Mouse (Mus musculus) heart, embryonic 12.5 days (tissue): ENCODE data around the gene Nkain2. TPM values are rescaled to one million over a fixed set of nuclear protein-coding genes. Genes with fewer than 3 reads are reported as not detected.

ENCODE experiments used
- ATAC-seq: fragments of 200-750 bp; cut with Nextera tagmentation; 2 replicates; pipeline ENCODE4 v1.8.0; 2017; ENCODE audit warnings: moderate TSS enrichment, moderate library complexity; ENCODE audit not compliant: insufficient number of reproducible peaks, low FRiP score
- H3K27ac ChIP-seq: fragments of 300-500 bp; sonication (generic); 2 replicates; pipeline ENCODE4 v1.5.1; 2016; ENCODE audit warnings: mild to moderate bottlenecking, moderate library complexity; ENCODE audit not compliant: poor library complexity, severe bottlenecking
- H3K27me3 ChIP-seq: fragments of 300-500 bp; sonication (generic); replicated peaks from 2 replicates; pipeline ENCODE4 v1.6.1; 2016; ENCODE audit warnings: mild to moderate bottlenecking, moderate library complexity
- H3K36me3 ChIP-seq: fragments of 300-500 bp; sonication (generic); 2 replicates; pipeline ENCODE4 v1.6.1; 2016; ENCODE audit warnings: mild to moderate bottlenecking, moderate library complexity
- H3K4me1 ChIP-seq: fragments of 300-500 bp; sonication (generic); replicated peaks from 2 replicates; pipeline ENCODE4 v1.6.1; 2016; ENCODE audit warnings: mild to moderate bottlenecking
- H3K4me2 ChIP-seq: fragments of 300-500 bp; sonication (generic); 2 replicates; pipeline ENCODE4 v1.6.1; 2016; ENCODE audit warnings: mild to moderate bottlenecking, moderate library complexity
- H3K4me3 ChIP-seq: fragments of 300-500 bp; sonication (generic); 2 replicates; pipeline ENCODE4 v1.5.1; 2016; ENCODE audit warnings: mild to moderate bottlenecking
- H3K9ac ChIP-seq: fragments of 300-500 bp; sonication (generic); 2 replicates; pipeline ENCODE4 v1.6.1; 2016; ENCODE audit warnings: mild to moderate bottlenecking, moderate library complexity
- H3K9me3 ChIP-seq: fragments of 300-500 bp; sonication (generic); replicated peaks from 2 replicates; pipeline ENCODE4 v1.6.1; 2016; ENCODE audit warnings: mild to moderate bottlenecking, moderate library complexity
- WGBS: fragments of 180-500 bp; shearing (Covaris S2); methylation state at CpG from one replicate; pipeline ENCODE4 v1.1.7; 2016; 5-methylcytosine and 5-hydroxymethylcytosine counted together
- polyA plus RNA-seq: library from polyadenylated mRNA; unstranded; fragments of >200 nt; fragmentation: Nextera tagmentation; extraction: Ambion mirVana; gene quantifications from 2 replicates; pipeline ENCODE4 v1.2.1, GENCODE M21; 2016

The Nkain2 gene
- 0.74 and 1.00 TPM in 2 replicates for polyA plus RNA-seq

GRCm38 (mm10) chr10:32889652-32890506 lies at the start of gene Nkain2:
TSS of gene Nkain2 (minus strand) at chr10:32890462.
- under 1% methylated on average over 80 of the region's 81 CpGs for WGBS

GRCm38 (mm10) chr10:32939853-32940252 lies 49.6 kb upstream of the Nkain2 start:
- Histone ChIP-seq H3K27ac (no peak overlapping the region), H3K36me3 (no peaks in the 10 kb centered on the region), H3K4me2 (no peak overlapping the region), H3K4me3 (no peak overlapping the region), H3K9me3 (peaks cover 8% of the 10 kb centered on the region; the same call in 1 of the 2 replicates), H3K27me3 (no peaks in the 10 kb centered on the region), H3K9ac (no peak overlapping the region), H3K4me1 (no peaks in the 10 kb centered on the region)
- ATAC-seq = no peak
- WGBS = 85% methylated on average over 3 of the region's 3 CpGs

More at GRCm38 (mm10) chr10:32889652-32890506, at the start of gene Nkain2:
- Histone ChIP-seq H3K4me3 (peak within 1 kb of the TSS; percentile 79), H3K4me2 (peak within 1 kb of the TSS; percentile 97), H3K36me3 (no peaks in the 10 kb centered on the region), H3K27me3 (0 out of 2 replicates have a peak, but pooled peaks cover 8% of the 10 kb centered on the region), H3K9me3 (no peaks in the 10 kb centered on the region), H3K9ac (peak within 1 kb of the TSS; percentile 80), H3K27ac (no peak within 1 kb of the TSS), H3K4me1 (no peaks in the 10 kb centered on the region)
- peak; percentile 78 for ATAC-seq

GRCm38 (mm10) chr10:32895093-32895492 lies 4.8 kb upstream of the Nkain2 start:
- H3K27ac ChIP-seq = no peak overlapping the region
- 0 out of 2 replicates have a peak, but pooled peaks cover 5% of the 10 kb centered on the region for H3K27me3 ChIP-seq
- H3K4me1 ChIP-seq = no peaks in the 10 kb centered on the region
- no peaks in the 10 kb centered on the region for H3K36me3 ChIP-seq
- H3K9me3 ChIP-seq = no peaks in the 10 kb centered on the region
- no peak overlapping the region for H3K9ac ChIP-seq
- H3K4me3 ChIP-seq = no peak overlapping the region
- H3K4me2 ChIP-seq = no peak overlapping the region
- no peak for ATAC-seq

- peak overlapping the region; percentile 97 for H3K4me2 ChIP-seq
- WGBS = 3% methylated on average over 13 of the region's 13 CpGs
- peak; percentile 67 for ATAC-seq
- no peaks in the 10 kb centered on the region for H3K36me3 ChIP-seq
- H3K4me1 ChIP-seq = no peaks in the 10 kb centered on the region
- H3K9me3 ChIP-seq = no peaks in the 10 kb centered on the region
- peak overlapping the region; percentile 79 for H3K4me3 ChIP-seq
- no peak overlapping the region for H3K27ac ChIP-seq
- H3K27me3 ChIP-seq = 0 out of 2 replicates have a peak, but pooled peaks cover 8% of the 10 kb centered on the region
- H3K9ac ChIP-seq = peak overlapping the region; percentile 80
Observed at GRCm38 (mm10) chr10:32890507-32891131, 357 bp upstream of the Nkain2 start.

GRCm38 (mm10) chr10:32881977-32882376 lies 8.3 kb downstream of the Nkain2 start:
- no peaks in the 10 kb centered on the region; the same call in 1 of the 2 replicates for H3K27me3 ChIP-seq
- H3K27ac ChIP-seq = no peak overlapping the region
- 70% methylated on average over 6 of the region's 6 CpGs for WGBS
- no peaks in the 10 kb centered on the region for H3K4me1 ChIP-seq
- H3K9me3 ChIP-seq = no peaks in the 10 kb centered on the region
- H3K4me3 ChIP-seq = no peak overlapping the region
- no peak overlapping the region for H3K4me2 ChIP-seq
- H3K9ac ChIP-seq = no peak overlapping the region
- no peaks in the 10 kb centered on the region for H3K36me3 ChIP-seq
- ATAC-seq = no peak

GRCm38 (mm10) chr10:32870691-32871406 lies 19.4 kb downstream of the Nkain2 start:
- ATAC-seq = no peak
- Histone ChIP-seq H3K9ac (no peak overlapping the region), H3K27me3 (no peaks in the 10 kb centered on the region), H3K9me3 (0 out of 2 replicates have a peak, but pooled peaks cover 3% of the 10 kb centered on the region), H3K27ac (no peak overlapping the region), H3K4me2 (no peak overlapping the region), H3K4me1 (no peaks in the 10 kb centered on the region), H3K36me3 (no peaks in the 10 kb centered on the region), H3K4me3 (no peak overlapping the region)
- WGBS = 72% methylated on average over 1 of the region's 1 CpGs

GRCm38 (mm10) chr10:32869541-32869940 lies 20.7 kb downstream of the Nkain2 start:
- Histone ChIP-seq H3K27ac (no peak overlapping the region), H3K27me3 (no peaks in the 10 kb centered on the region), H3K9ac (no peak overlapping the region), H3K36me3 (no peaks in the 10 kb centered on the region), H3K9me3 (0 out of 2 replicates have a peak, but pooled peaks cover 3% of the 10 kb centered on the region), H3K4me3 (no peak overlapping the region), H3K4me2 (no peak overlapping the region), H3K4me1 (no peaks in the 10 kb centered on the region)
- ATAC-seq = no peak
- 41% methylated on average over 1 of the region's 1 CpGs for WGBS

GRCm38 (mm10) chr10:32815210-32815883 lies 74.9 kb downstream of the Nkain2 start:
- no peak overlapping the region for H3K4me3 ChIP-seq
- H3K36me3 ChIP-seq = no peaks in the 10 kb centered on the region
- no peaks in the 10 kb centered on the region for H3K27me3 ChIP-seq
- no peak for ATAC-seq
- no peaks in the 10 kb centered on the region for H3K4me1 ChIP-seq
- no peak overlapping the region for H3K27ac ChIP-seq
- WGBS = 79% methylated on average over 4 of the region's 4 CpGs
- no peaks in the 10 kb centered on the region for H3K9me3 ChIP-seq
- H3K4me2 ChIP-seq = no peak overlapping the region
- H3K9ac ChIP-seq = no peak overlapping the region

GRCm38 (mm10) chr10:32796215-32796614 lies 94.0 kb downstream of the Nkain2 start:
- H3K4me1 ChIP-seq = no peaks in the 10 kb centered on the region
- WGBS = 65% methylated on average over 2 of the region's 2 CpGs
- H3K4me2 ChIP-seq = no peak overlapping the region
- H3K27me3 ChIP-seq = no peaks in the 10 kb centered on the region
- ATAC-seq = no peak
- no peak overlapping the region for H3K4me3 ChIP-seq
- no peak overlapping the region for H3K9ac ChIP-seq
- H3K9me3 ChIP-seq = no peaks in the 10 kb centered on the region
- no peak overlapping the region for H3K27ac ChIP-seq
- H3K36me3 ChIP-seq = no peaks in the 10 kb centered on the region

GRCm38 (mm10) chr10:32790541-32790940 lies 99.7 kb downstream of the Nkain2 start:
- H3K9me3 ChIP-seq = no peaks in the 10 kb centered on the region
- no peak overlapping the region for H3K4me2 ChIP-seq
- ATAC-seq = no peak
- H3K27me3 ChIP-seq = no peaks in the 10 kb centered on the region
- no peaks in the 10 kb centered on the region for H3K36me3 ChIP-seq
- H3K4me1 ChIP-seq = no peaks in the 10 kb centered on the region
- no peak overlapping the region for H3K27ac ChIP-seq
- no peak overlapping the region for H3K4me3 ChIP-seq
- no peak overlapping the region for H3K9ac ChIP-seq
